Mouse (Mus musculus): ENCODE results near the gene Klf1. TPM values are rescaled to one million over a fixed set of nuclear protein-coding genes. Genes with fewer than 3 reads are reported as not detected.

Gene Klf1
- polyA plus RNA-seq, 1 experiment from 2014 or later, result 11.0 TPM

GRCm38 (mm10) chr8:84933767-84934559 is 32.2 kb downstream of the Klf1 start:
- WGBS, result 83% methylated on average over 16 of the region's 16 CpGs
- Histone ChIP-seq H3K27ac (replicated peaks; ENCODE audit: low read depth, low read length) (no peak overlapping the region), H3K4me3 (ENCODE audit: low read depth, low read length) (no peak overlapping the region), H3K4me2 (ENCODE audit: low read depth, severe bottlenecking) (no peak overlapping the region), H3K36me3 (ENCODE audit: control insufficient read depth, insufficient read depth, low read length) (no peaks in the 10 kb centered on the region), H3K4me1 (ENCODE audit: control insufficient read depth, insufficient read depth, low read length) (peaks cover 16% of the 10 kb centered on the region), H3K9me3 (ENCODE audit: control insufficient read depth, low read length) (no peaks in the 10 kb centered on the region; the same call in 1 of the 2 replicates), H3K9ac (ENCODE audit: low read length) (no peak overlapping the region), H3K27me3 (ENCODE audit: control insufficient read depth, insufficient read depth, low read length) (peaks cover 52% of the 10 kb centered on the region)
- no peak for DNase-seq (ENCODE audit: low spot score)
- ATAC-seq (ENCODE audit: insufficient number of reproducible peaks, low FRiP score, low TSS enrichment, low read depth), result no peak

GRCm38 (mm10) chr8:84934860-84935259 is 33.1 kb downstream of the Klf1 start:
- no peak overlapping the region for H3K4me3 ChIP-seq (ENCODE audit: low read depth, low read length)

GRCm38 (mm10) chr8:84935489-84935888 is 33.8 kb downstream of the Klf1 start:
- no peak overlapping the region for H3K27ac ChIP-seq (replicated peaks; ENCODE audit: low read depth, low read length)
- no peaks in the 10 kb centered on the region; the same call in 1 of the 2 replicates for H3K9me3 ChIP-seq (ENCODE audit: control insufficient read depth, low read length)
- 7% methylated on average over 14 of the region's 14 CpGs for WGBS
- H3K4me1 ChIP-seq (ENCODE audit: control insufficient read depth, insufficient read depth, low read length), result peaks cover 16% of the 10 kb centered on the region
- no peak overlapping the region for H3K4me3 ChIP-seq (ENCODE audit: low read depth, low read length)
- peaks cover 42% of the 10 kb centered on the region for H3K27me3 ChIP-seq (ENCODE audit: control insufficient read depth, insufficient read depth, low read length)
- H3K4me2 ChIP-seq (ENCODE audit: low read depth, severe bottlenecking), result 0 out of 2 replicates have a peak overlapping the region, but pooled peaks have one; percentile 24
- H3K36me3 ChIP-seq (ENCODE audit: control insufficient read depth, insufficient read depth, low read length), result no peaks in the 10 kb centered on the region
- H3K9ac ChIP-seq (ENCODE audit: low read length), result no peak overlapping the region
- DNase-seq (ENCODE audit: low spot score) (no peak), ATAC-seq (ENCODE audit: insufficient number of reproducible peaks, low FRiP score, low TSS enrichment, low read depth) (no peak)

More at GRCm38 (mm10) chr8:84934860-84935259, 33.1 kb downstream of the Klf1 start:
- WGBS, result 1% methylated on average over 15 of the region's 15 CpGs
- H3K4me2 ChIP-seq (ENCODE audit: low read depth, severe bottlenecking), result peak overlapping the region; percentile 24
- H3K9ac ChIP-seq (ENCODE audit: low read length), result no peak overlapping the region
- H3K36me3 ChIP-seq (ENCODE audit: control insufficient read depth, insufficient read depth, low read length), result no peaks in the 10 kb centered on the region
- no peaks in the 10 kb centered on the region; the same call in 1 of the 2 replicates for H3K9me3 ChIP-seq (ENCODE audit: control insufficient read depth, low read length)
- H3K27ac ChIP-seq (replicated peaks; ENCODE audit: low read depth, low read length), result no peak overlapping the region
- peak; percentile 70 for DNase-seq (ENCODE audit: low spot score)
- peaks cover 47% of the 10 kb centered on the region for H3K27me3 ChIP-seq (ENCODE audit: control insufficient read depth, insufficient read depth, low read length)
- ATAC-seq (ENCODE audit: insufficient number of reproducible peaks, low FRiP score, low TSS enrichment, low read depth), result peak; percentile 48; the same call in 1 of the 2 replicates
- peaks cover 16% of the 10 kb centered on the region for H3K4me1 ChIP-seq (ENCODE audit: control insufficient read depth, insufficient read depth, low read length)

GRCm38 (mm10) chr8:84936041-84936961 is 34.6 kb downstream of the Klf1 start:
- no peaks in the 10 kb centered on the region for H3K36me3 ChIP-seq (ENCODE audit: control insufficient read depth, insufficient read depth, low read length)
- H3K4me3 ChIP-seq (ENCODE audit: low read depth, low read length), result peak overlapping the region; percentile 40
- H3K27ac ChIP-seq (replicated peaks; ENCODE audit: low read depth, low read length), result no peak overlapping the region
- WGBS, result 30% methylated on average over 23 of the region's 23 CpGs
- H3K9me3 ChIP-seq (ENCODE audit: control insufficient read depth, low read length), result no peaks in the 10 kb centered on the region; the same call in 1 of the 2 replicates
- peak overlapping the region; percentile 69 for H3K4me2 ChIP-seq (ENCODE audit: low read depth, severe bottlenecking)
- ATAC-seq (ENCODE audit: insufficient number of reproducible peaks, low FRiP score, low TSS enrichment, low read depth), result 0 out of 2 replicates have a peak, but pooled peaks have one; percentile 42
- H3K9ac ChIP-seq (ENCODE audit: low read length), result no peak overlapping the region
- H3K4me1 ChIP-seq (ENCODE audit: control insufficient read depth, insufficient read depth, low read length), result peaks cover 16% of the 10 kb centered on the region
- DNase-seq (ENCODE audit: low spot score), result no peak
- peaks cover 41% of the 10 kb centered on the region for H3K27me3 ChIP-seq (ENCODE audit: control insufficient read depth, insufficient read depth, low read length)

GRCm38 (mm10) chr8:84936962-84937546 is 35.3 kb downstream of the Klf1 start, which contains the start of gene Mast1:
Mast1 (minus strand) TSS chr8:84937359.
- Histone ChIP-seq H3K4me3 (ENCODE audit: low read depth, low read length) (peak within 1 kb of the TSS; percentile 40), H3K4me2 (ENCODE audit: low read depth, severe bottlenecking) (peak within 1 kb of the TSS; percentile 69), H3K27me3 (ENCODE audit: control insufficient read depth, insufficient read depth, low read length) (peaks cover 41% of the 10 kb centered on the region), H3K4me1 (ENCODE audit: control insufficient read depth, insufficient read depth, low read length) (peaks cover 16% of the 10 kb centered on the region), H3K36me3 (ENCODE audit: control insufficient read depth, insufficient read depth, low read length) (no peaks in the 10 kb centered on the region), H3K9me3 (ENCODE audit: control insufficient read depth, low read length) (no peaks in the 10 kb centered on the region; the same call in 1 of the 2 replicates), H3K9ac (ENCODE audit: low read length) (peak within 1 kb of the TSS; percentile 40; the same call in 1 of the 2 replicates), H3K27ac (replicated peaks; ENCODE audit: low read depth, low read length) (no peak within 1 kb of the TSS)
- under 1% methylated on average over 50 of the region's 50 CpGs for WGBS
- ATAC-seq (ENCODE audit: insufficient number of reproducible peaks, low FRiP score, low TSS enrichment, low read depth), result peak; percentile 27; the same call in 1 of the 2 replicates
- DNase-seq (ENCODE audit: low spot score), result peak; percentile 73

GRCm38 (mm10) chr8:84937620-84938485 is 36.1 kb downstream of the Klf1 start:
- WGBS, result 64% methylated on average over 13 of the region's 13 CpGs
- Histone ChIP-seq H3K4me2 (ENCODE audit: low read depth, severe bottlenecking) (no peak overlapping the region; the same call in 1 of the 2 replicates), H3K9ac (ENCODE audit: low read length) (no peak overlapping the region), H3K9me3 (ENCODE audit: control insufficient read depth, low read length) (no peaks in the 10 kb centered on the region; the same call in 1 of the 2 replicates), H3K4me3 (ENCODE audit: low read depth, low read length) (no peak overlapping the region), H3K4me1 (ENCODE audit: control insufficient read depth, insufficient read depth, low read length) (peaks cover 16% of the 10 kb centered on the region), H3K27me3 (ENCODE audit: control insufficient read depth, insufficient read depth, low read length) (peaks cover 39% of the 10 kb centered on the region), H3K36me3 (ENCODE audit: control insufficient read depth, insufficient read depth, low read length) (no peaks in the 10 kb centered on the region), H3K27ac (replicated peaks; ENCODE audit: low read depth, low read length) (no peak overlapping the region)
- ATAC-seq (ENCODE audit: insufficient number of reproducible peaks, low FRiP score, low TSS enrichment, low read depth) (no peak), DNase-seq (ENCODE audit: low spot score) (no peak)

- Histone ChIP-seq H3K9ac (ENCODE audit: low read length) (no peak overlapping the region), H3K4me1 (ENCODE audit: control insufficient read depth, insufficient read depth, low read length) (peaks cover 9% of the 10 kb centered on the region), H3K9me3 (ENCODE audit: control insufficient read depth, low read length) (no peaks in the 10 kb centered on the region), H3K36me3 (ENCODE audit: control insufficient read depth, insufficient read depth, low read length) (no peaks in the 10 kb centered on the region), H3K4me2 (ENCODE audit: low read depth, severe bottlenecking) (no peak overlapping the region), H3K27ac (replicated peaks; ENCODE audit: low read depth, low read length) (no peak overlapping the region), H3K27me3 (ENCODE audit: control insufficient read depth, insufficient read depth, low read length) (peaks cover 40% of the 10 kb centered on the region), H3K4me3 (ENCODE audit: low read depth, low read length) (no peak overlapping the region)
- no peak for DNase-seq (ENCODE audit: low spot score)
- no peak for ATAC-seq (ENCODE audit: insufficient number of reproducible peaks, low FRiP score, low TSS enrichment, low read depth)
- 18% methylated on average over 4 of the region's 4 CpGs for WGBS
Observed at GRCm38 (mm10) chr8:84943699-84944098, 42.0 kb downstream of the Klf1 start.
